Mouse (Mus musculus) heart, adult 2 months (tissue): ENCODE measurements around the gene Sema4a.

Source experiments
- CTCF ChIP-seq: fragments of 200-600 bp; IDR thresholded peaks from 2 replicates; pipeline ENCODE4 v1.8.1; 2022; ENCODE audit warnings: antibody characterized with exemption, mild to moderate bottlenecking, moderate library complexity
- EP300 ChIP-seq: fragments of 200-500 bp; IDR thresholded peaks from 2 replicates; pipeline ENCODE4 v1.6.1; 2011; ENCODE audit warnings: low read depth, low read length, control low read depth; ENCODE audit not compliant: insufficient read depth
- POLR2A ChIP-seq: fragments of 200-500 bp; IDR thresholded peaks from 2 replicates; pipeline ENCODE4 v1.6.1; 2011; ENCODE audit warnings: mild to moderate bottlenecking, low read depth, low read length, control low read depth; ENCODE audit not compliant: insufficient read depth

- TF ChIP-seq CTCF (no peak), POLR2A (no peak), EP300 (no peak)
These were observed 33.6 kb downstream of the Sema4a start for GRCm38 (mm10) chr3:88427342-88427905.
